Mouse (Mus musculus): ENCODE data around the gene Mrtfa.

Mrtfa gene

GRCm38 (mm10) chr15:81022437-81022836 lies 168.1 kb downstream of the Mrtfa start:
- no peak for DNase-seq

- no peak for DNase-seq
Observed at GRCm38 (mm10) chr15:81021377-81021776, 169.2 kb downstream of the Mrtfa start.

- DNase-seq = no peak
Observed at GRCm38 (mm10) chr15:81017308-81017707, 173.2 kb downstream of the Mrtfa start.

GRCm38 (mm10) chr15:81016488-81016887 lies 174.1 kb downstream of the Mrtfa start:
- DNase-seq = no peak

- DNase-seq = no peak
Observed at GRCm38 (mm10) chr15:81015068-81015744, 175.4 kb downstream of the Mrtfa start.

GRCm38 (mm10) chr15:81013186-81013585 lies 177.4 kb downstream of the Mrtfa start:
- no peak for DNase-seq

GRCm38 (mm10) chr15:81012359-81012758 lies 178.2 kb downstream of the Mrtfa start:
- DNase-seq = no peak

GRCm38 (mm10) chr15:81011523-81011922 lies 179.0 kb downstream of the Mrtfa start:
- no peak for DNase-seq

- DNase-seq = no peak
Observed at GRCm38 (mm10) chr15:81010114-81010513, 180.4 kb downstream of the Mrtfa start.

GRCm38 (mm10) chr15:81008689-81009123 lies 181.9 kb downstream of the Mrtfa start:
- DNase-seq = no peak

- no peak for DNase-seq
Observed at GRCm38 (mm10) chr15:81007905-81008304, 182.7 kb downstream of the Mrtfa start.

- DNase-seq = no peak
Observed at GRCm38 (mm10) chr15:81007339-81007738, 183.2 kb downstream of the Mrtfa start.

- DNase-seq = no peak
Observed at GRCm38 (mm10) chr15:81006127-81006735, 184.3 kb downstream of the Mrtfa start.

- no peak for DNase-seq
Observed at GRCm38 (mm10) chr15:81000419-81001138, 190.0 kb downstream of the Mrtfa start.

- DNase-seq = no peak
Observed at GRCm38 (mm10) chr15:80997077-80997476, 193.5 kb downstream of the Mrtfa start.

GRCm38 (mm10) chr15:80996090-80996835 lies 194.3 kb downstream of the Mrtfa start:
- no peak for DNase-seq

- DNase-seq = no peak
Observed at GRCm38 (mm10) chr15:80994959-80995358, 195.6 kb downstream of the Mrtfa start.

- DNase-seq = no peak
Observed at GRCm38 (mm10) chr15:80989712-80990111, 200.8 kb downstream of the Mrtfa start.

- DNase-seq = no peak
Observed at GRCm38 (mm10) chr15:80988331-80988730, 202.2 kb downstream of the Mrtfa start.

GRCm38 (mm10) chr15:80983264-80983663 lies 207.3 kb downstream of the Mrtfa start:
- DNase-seq = no peak

GRCm38 (mm10) chr15:80981176-80981575 lies 209.4 kb downstream of the Mrtfa start:
- DNase-seq = no peak

GRCm38 (mm10) chr15:80979611-80980010 lies 210.9 kb downstream of the Mrtfa start:
- DNase-seq = no peak

GRCm38 (mm10) chr15:80977620-80978334 lies 212.8 kb downstream of the Mrtfa start, which contains the start of gene Sgsm3:
TSS of gene Sgsm3 (plus strand) at chr15:80977765.
- peak; percentile 86 for DNase-seq

All from thymus, postnatal 25 days (tissue).